In the genomic region with DNA sequence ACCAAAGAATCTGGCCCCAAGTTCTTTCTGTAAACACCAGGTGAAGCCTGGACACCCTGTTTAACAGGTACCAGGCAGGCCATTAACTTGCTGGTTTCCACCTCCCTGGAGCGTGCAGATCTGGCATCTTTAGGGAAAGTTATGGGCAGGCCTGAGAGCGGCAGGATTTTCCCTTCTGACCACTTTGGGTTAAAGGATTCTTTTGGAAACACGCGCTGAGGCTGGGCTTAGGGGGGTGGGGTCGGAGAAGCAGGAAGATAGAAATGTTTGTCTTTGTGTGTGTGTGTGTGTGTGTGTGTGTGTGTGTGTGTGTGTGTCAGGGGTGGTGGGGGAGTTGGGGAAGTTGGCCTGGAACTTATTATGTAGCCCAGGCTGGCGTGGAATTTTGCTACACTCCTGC, we compare ENCODE assay signal across 12 mouse cellular contexts. TPM values are rescaled to one million over a fixed set of nuclear protein-coding genes. Genes with fewer than 3 reads are reported as not detected.
DNase-seq lines count a peak whose midpoint lies in the region; ATAC-seq and TF ChIP-seq lines count a peak whose summit lies in the region.
"Had no signal": no experiment of that assay in that cellular context is flagged by ENCODE, and none has a peak within 500 bp of the region (broad histone marks: within the 10 kb centered on the region; RNA-seq: fewer than 3 reads in every experiment).

No protein-coding gene starts in this region.

- 0 out of 2 replicates have a peak overlapping the region, but pooled peaks have one; percentile 1 for H3K4me2 ChIP-seq in lung, embryonic 16.5 days (ENCODE audit: low read depth, low read length)
- peak overlapping the region; percentile 38 for H3K4me2 ChIP-seq in hindbrain, embryonic 16.5 days (ENCODE audit: low read length)
- H3K4me2 ChIP-seq in myocyte (ENCODE audit: low read depth) = peak overlapping the region; percentile 47
- H3K4me2 ChIP-seq: midbrain, embryonic 12.5 days had no signal

- WGBS in heart, embryonic 10.5 days = 48% methylated on average over 6 of the region's 6 CpGs
- 45% methylated on average over 6 of the region's 6 CpGs for WGBS in lung, embryonic 16.5 days
- WGBS in hindbrain, embryonic 16.5 days = 78% methylated on average over 6 of the region's 6 CpGs

- 0 out of 2 replicates have a peak overlapping the region, but pooled peaks have one; percentile 7 for H3K9ac ChIP-seq in lung, embryonic 16.5 days (ENCODE audit: low read length)
- peak overlapping the region; percentile 22; the same call in 1 of the 2 replicates for H3K9ac ChIP-seq in hindbrain, embryonic 16.5 days (ENCODE audit: low read depth, low read length)
- H3K9ac ChIP-seq: midbrain, embryonic 12.5 days had no signal

- H3K79me2 ChIP-seq in myocyte (ENCODE audit: control insufficient read depth, insufficient read depth) = peaks cover 90% of the 10 kb centered on the region

- intact Hi-C loops in heart, postnatal 10 days (cut with DNase I) = no loop called here

- no peak overlapping the region for H3ac ChIP-seq in myocyte (ENCODE audit: control insufficient read depth, insufficient read length)

- H3K4me3 ChIP-seq in heart, embryonic 10.5 days = no peak overlapping the region
- no peak overlapping the region for H3K4me3 ChIP-seq in lung, embryonic 16.5 days (ENCODE audit: low read length)
- no peak overlapping the region for H3K4me3 ChIP-seq in hindbrain, embryonic 16.5 days (ENCODE audit: low read length)
- H3K4me3 ChIP-seq in myocyte = peak overlapping the region; percentile 100
- H3K4me3 ChIP-seq: midbrain, embryonic 12.5 days had no signal

- peaks cover 24% of the 10 kb centered on the region for H3K36me3 ChIP-seq in heart, embryonic 10.5 days
- peaks cover 7% of the 10 kb centered on the region for H3K36me3 ChIP-seq in lung, embryonic 16.5 days (ENCODE audit: control insufficient read depth, insufficient read depth, low read length)
- no peaks in the 10 kb centered on the region for H3K36me3 ChIP-seq in hindbrain, embryonic 16.5 days (ENCODE audit: control insufficient read depth, insufficient read depth, low read length)
- peaks cover 25% of the 10 kb centered on the region for H3K36me3 ChIP-seq in myocyte (ENCODE audit: control insufficient read depth, insufficient read depth)

- no peaks in the 10 kb centered on the region for H3K27me3 ChIP-seq in heart, embryonic 10.5 days (ENCODE audit: insufficient read depth, poor library complexity, severe bottlenecking)
- no peaks in the 10 kb centered on the region for H3K27me3 ChIP-seq in lung, embryonic 16.5 days (ENCODE audit: control insufficient read depth, insufficient read depth, low read depth, low read length)
- no peaks in the 10 kb centered on the region for H3K27me3 ChIP-seq in hindbrain, embryonic 16.5 days (replicated peaks; ENCODE audit: control insufficient read depth, insufficient read depth, low read length)
- no peaks in the 10 kb centered on the region for H3K27me3 ChIP-seq in myocyte (ENCODE audit: control insufficient read depth, insufficient read depth, insufficient read length)
- H3K27me3 ChIP-seq: midbrain, embryonic 12.5 days; Patski had no signal

- H3K27ac ChIP-seq in heart, embryonic 10.5 days = 0 out of 2 replicates have a peak overlapping the region, but pooled peaks have one; percentile 49
- H3K27ac ChIP-seq in lung, embryonic 16.5 days (ENCODE audit: low read length) = no peak overlapping the region
- no peak overlapping the region for H3K27ac ChIP-seq in hindbrain, embryonic 16.5 days (ENCODE audit: low read depth, low read length)
- H3K27ac ChIP-seq: midbrain, embryonic 12.5 days had no signal

- H3K9me3 ChIP-seq in heart, embryonic 10.5 days = no peaks in the 10 kb centered on the region
- H3K9me3 ChIP-seq in lung, embryonic 16.5 days (ENCODE audit: control insufficient read depth, low read length) = no peaks in the 10 kb centered on the region
- no peaks in the 10 kb centered on the region for H3K9me3 ChIP-seq in hindbrain, embryonic 16.5 days (ENCODE audit: control insufficient read depth, low read length)
- H3K9me3 ChIP-seq: midbrain, embryonic 12.5 days had no signal

- ATAC-seq in lung, embryonic 16.5 days (ENCODE audit: low read depth) = no peak
- no peak for ATAC-seq in hindbrain, embryonic 16.5 days
- ATAC-seq: Patski had no signal

- peaks cover 82% of the 10 kb centered on the region for H3K4me1 ChIP-seq in heart, embryonic 10.5 days
- H3K4me1 ChIP-seq in lung, embryonic 16.5 days (replicated peaks; ENCODE audit: control insufficient read depth, insufficient read depth, low read length) = peaks cover 44% of the 10 kb centered on the region
- peaks cover 33% of the 10 kb centered on the region for H3K4me1 ChIP-seq in hindbrain, embryonic 16.5 days (ENCODE audit: control insufficient read depth, insufficient read depth, low read depth, low read length)

- no peak for TF ChIP-seq POLR2A in myocyte (IDR thresholded peaks at IDR 0.05; ENCODE audit: insufficient read length, low read depth)

- DNase-seq in heart, embryonic 10.5 days (ENCODE audit: low spot score) = no peak
- no peak for DNase-seq in heart, postnatal 10 days
- DNase-seq in lung, postnatal 25 days (ENCODE audit: low spot score) = no peak
- DNase-seq in yolk sac, embryonic 10.5 days (ENCODE audit: low spot score) = no peak
- DNase-seq in layer of hippocampus, adult 8-10 months (ENCODE audit: low spot score in 2 of 2) = no peak
- DNase-seq: cerebellum, postnatal 25 days; liver had no signal

TF ChIP-seq in myocyte, 11 proteins besides CTCF, POLR2A, EP300 and RAD21:
- TF ChIP-seq TCF12 (IDR thresholded peaks at IDR 0.05; ENCODE audit: insufficient read depth, poor library complexity, severe bottlenecking) (no peak), TCF3 (IDR thresholded peaks at IDR 0.05; ENCODE audit: insufficient read length, low read depth) (no peak), SRF (IDR thresholded peaks at IDR 0.05; ENCODE audit: control insufficient read depth, insufficient read length, low read depth) (no peak)

RNA-seq across cellular contexts. Expression of a gene that starts 4.2 kb away (rescaled TPM):
- polyA plus RNA-seq in heart, embryonic 10.5 days (2016; fragmentation: Nextera tagmentation; extraction: Ambion mirVana) = 56.6 and 69.3 TPM in 2 replicates
- total RNA-seq in heart, postnatal 10 days (2021) = 100 to 1,000 TPM; 160 to 173 TPM
- 47.1 and 51.7 TPM in 2 replicates for polyA plus RNA-seq in lung, embryonic 16.5 days (2015; fragmentation: Nextera tagmentation; extraction: Ambion mirVana)
- polyA plus RNA-seq in hindbrain, embryonic 16.5 days (2015; fragmentation: Nextera tagmentation; extraction: Ambion mirVana) = 108 TPM in 2 replicates
- polyA plus RNA-seq in myocyte (2012; fragmentation: generic; extraction: Trizol) = 98.2 TPM
- total RNA-seq in layer of hippocampus, adult 8-10 months (2022) = 100 to 1,000 TPM; 142 to 166 (median 152) TPM
